Mouse (Mus musculus) R1 (cell line): ENCODE data around the gene Arhgef9.

Experiments
- DNase-seq: peaks from one replicate; pipeline ENCODE4 v3.0.0-alpha.2; 2018; ENCODE audit warnings: low read depth, low spot score

Gene Arhgef9

GRCm38 (mm10) chrX:95196104-95196919, at the start of gene Arhgef9:
Arhgef9 (minus strand) TSS chrX:95196856.
- peak; percentile 39 for DNase-seq

DNA sequence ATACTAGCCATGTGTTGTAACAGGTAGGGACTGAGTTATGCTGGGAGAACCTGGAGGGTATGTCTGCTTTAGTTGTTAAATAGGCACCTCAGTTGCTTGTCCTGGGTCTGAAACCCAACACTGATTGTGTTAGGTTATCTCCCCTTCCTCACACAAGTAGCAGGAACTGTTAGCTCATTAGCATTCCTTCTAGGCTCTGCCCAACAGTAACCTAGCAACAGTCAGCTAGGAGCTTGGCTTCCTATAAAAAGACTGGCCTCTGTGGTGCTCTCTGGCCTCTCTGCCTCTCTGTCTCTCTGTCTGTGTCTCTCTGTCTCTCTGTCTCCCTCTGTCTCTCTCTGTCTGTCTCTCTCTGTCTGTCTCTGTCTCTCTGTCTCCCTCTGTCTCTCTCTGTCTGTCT, 42.2 kb upstream of the Arhgef9 start:
- peak; percentile 19 for DNase-seq

- DNase-seq, result no peak
These were observed 1.1 kb downstream of the Arhgef9 start for GRCm38 (mm10) chrX:95195363-95196103.

DNA sequence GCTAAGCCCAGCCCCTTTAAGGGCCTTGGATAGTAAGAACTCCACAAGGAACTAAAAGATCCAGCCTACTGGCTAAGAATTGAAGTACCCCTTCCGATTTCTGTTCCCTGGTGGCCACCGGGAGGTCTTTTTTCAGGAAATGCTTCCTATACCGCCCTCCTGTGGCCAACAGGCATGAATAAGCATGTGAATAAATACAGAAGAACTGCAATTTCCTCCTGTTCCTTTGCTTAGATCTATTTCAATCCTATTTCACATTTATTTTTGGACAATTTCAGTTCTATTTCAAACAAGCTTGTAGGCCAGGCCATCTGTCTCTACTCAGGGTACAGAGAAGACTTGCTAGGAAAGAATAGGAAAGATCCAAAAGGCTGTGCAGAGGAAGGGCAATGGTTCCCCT, 20.7 kb downstream of the Arhgef9 start:
- peak; percentile 65 for DNase-seq

DNA sequence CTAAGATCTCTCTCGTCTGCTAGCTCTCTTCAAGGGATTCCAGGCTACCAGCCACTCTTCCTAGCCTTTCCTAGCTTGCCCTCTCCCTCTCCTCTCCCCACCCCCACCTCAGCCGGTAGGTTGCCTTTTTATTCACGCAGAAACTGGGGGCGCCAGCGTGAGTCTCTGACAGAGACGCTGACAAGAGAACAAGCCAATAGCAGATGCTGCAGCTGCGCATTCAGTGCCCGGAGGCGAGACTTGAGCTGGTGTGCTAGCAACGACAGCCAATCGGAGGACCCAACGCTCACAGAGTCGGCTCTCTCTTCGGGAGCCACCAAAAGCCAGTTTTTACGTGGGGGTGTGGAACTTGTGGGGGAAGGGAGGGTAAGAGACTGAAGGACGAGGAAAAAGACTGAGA, 30.3 kb downstream of the Arhgef9 start:
- DNase-seq, result peak; percentile 91

- DNase-seq, result peak; percentile 2
These were observed 31.0 kb downstream of the Arhgef9 start for GRCm38 (mm10) chrX:95165671-95166127.

DNA sequence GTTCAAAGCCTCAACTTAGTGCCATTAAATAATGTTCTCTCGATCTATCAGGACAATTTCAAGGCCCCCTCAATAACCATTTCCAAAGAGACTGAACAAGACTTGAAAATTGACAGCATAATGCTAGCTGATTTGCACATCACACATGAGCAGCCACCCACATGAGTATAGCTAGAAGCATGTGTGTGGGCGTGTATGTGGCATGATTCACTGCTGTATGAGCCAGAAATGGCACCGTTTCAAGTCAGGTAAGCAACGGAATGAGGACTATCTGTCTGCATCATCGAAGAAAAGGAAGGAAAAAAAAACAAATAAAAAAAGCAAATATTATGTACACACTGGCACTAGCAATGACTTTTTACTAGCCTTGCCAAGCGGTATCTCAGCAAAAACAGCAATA, 32.5 kb downstream of the Arhgef9 start:
- DNase-seq, result no peak

- no peak for DNase-seq
These were observed 33.2 kb downstream of the Arhgef9 start for GRCm38 (mm10) chrX:95163452-95163851.

GRCm38 (mm10) chrX:95156833-95157386, 39.7 kb downstream of the Arhgef9 start:
- DNase-seq, result no peak

DNA sequence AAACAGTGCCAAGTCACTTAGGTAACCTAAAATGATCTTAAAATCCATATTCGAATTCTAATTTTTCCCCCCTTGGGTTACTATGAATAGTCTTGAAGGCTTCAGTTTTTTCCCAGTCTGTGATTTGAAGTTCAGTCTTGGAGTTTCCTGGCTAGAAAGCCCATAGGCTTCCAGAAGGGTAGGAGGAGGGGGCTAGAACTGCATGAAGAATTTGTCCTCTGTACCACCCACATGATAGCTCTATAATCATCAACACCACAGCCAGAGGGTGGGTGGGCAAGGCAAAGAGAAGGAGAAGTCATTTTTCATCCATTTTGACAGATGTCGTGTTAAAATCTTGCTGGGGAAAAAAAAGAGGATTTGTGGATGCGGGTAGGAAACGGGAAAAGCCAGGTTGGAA, 58.0 kb downstream of the Arhgef9 start:
- no peak for DNase-seq

DNA sequence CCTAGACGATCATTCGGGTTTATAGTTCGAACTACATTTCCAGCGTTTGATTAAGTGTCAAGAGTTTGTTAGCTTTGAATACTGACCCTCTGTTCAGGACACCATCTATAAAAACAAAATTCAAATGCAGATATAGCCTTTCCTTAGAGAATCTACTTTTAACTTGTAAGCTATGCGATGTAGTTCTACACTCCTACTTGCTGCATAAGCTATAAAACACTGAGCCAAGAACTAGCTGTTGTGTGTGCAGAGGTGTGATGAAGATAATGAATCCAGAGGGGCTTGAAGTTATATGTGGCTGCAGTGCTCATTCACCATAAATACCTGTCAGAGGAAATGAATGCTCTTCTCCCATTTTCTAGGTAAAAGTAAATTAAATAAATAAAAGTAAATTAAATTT, 63.2 kb downstream of the Arhgef9 start:
- no peak for DNase-seq

DNA sequence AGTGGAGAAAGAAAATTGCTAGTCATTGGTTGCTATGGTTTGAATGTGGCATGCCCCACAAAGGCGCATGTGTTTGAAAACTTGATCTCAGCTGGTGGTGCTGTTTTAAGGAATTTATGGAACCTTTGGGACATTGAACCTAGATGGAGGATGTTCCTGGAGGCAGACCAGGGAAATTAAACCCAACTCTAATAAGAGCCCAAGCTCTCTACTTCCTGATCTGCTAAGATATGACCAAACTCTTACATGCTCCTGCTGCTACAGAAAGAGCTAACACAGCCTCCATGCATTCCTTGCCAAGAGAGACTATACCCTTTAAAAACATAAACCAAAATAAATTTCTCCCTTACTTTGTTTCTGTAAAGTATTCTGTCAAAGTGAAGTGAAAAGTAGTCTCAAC, 63.7 kb downstream of the Arhgef9 start:
- no peak for DNase-seq

DNA sequence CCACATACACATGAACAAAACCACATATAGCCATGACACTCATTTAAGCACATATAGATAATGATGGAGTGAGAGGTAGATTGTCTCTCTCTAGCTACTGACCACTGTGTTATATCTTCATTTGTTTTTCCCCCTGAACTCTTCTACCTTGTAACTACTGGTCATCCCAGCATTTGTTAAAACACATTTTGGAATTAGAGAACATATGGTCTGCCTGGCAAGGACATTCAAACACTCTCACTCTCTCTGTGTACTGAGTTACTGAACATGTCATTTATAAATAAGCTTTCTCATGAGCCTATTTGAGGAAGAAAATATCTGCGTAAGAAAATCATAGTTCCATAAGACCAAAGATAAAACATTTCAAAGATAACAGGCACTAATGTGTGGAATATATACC, 64.9 kb downstream of the Arhgef9 start:
- DNase-seq, result no peak

DNA sequence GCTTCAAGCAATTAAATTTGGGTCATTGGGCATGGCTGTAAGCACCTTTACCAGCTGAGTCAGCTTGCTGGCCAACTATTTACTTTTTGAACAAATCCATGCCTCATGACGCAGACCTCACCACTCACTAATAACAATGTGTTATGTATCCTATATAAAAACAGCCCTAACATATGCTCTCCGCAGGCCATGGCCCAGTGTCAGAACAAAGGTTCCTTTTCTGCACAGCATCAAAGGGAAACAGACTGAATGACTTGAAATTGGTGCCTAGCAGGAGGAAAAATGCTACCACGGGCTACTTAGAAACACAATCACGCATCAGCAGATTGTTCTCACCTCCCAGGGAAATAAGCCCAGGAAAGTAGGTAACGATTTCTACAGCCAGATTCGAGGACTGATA, 73.2 kb downstream of the Arhgef9 start:
- no peak for DNase-seq

DNA sequence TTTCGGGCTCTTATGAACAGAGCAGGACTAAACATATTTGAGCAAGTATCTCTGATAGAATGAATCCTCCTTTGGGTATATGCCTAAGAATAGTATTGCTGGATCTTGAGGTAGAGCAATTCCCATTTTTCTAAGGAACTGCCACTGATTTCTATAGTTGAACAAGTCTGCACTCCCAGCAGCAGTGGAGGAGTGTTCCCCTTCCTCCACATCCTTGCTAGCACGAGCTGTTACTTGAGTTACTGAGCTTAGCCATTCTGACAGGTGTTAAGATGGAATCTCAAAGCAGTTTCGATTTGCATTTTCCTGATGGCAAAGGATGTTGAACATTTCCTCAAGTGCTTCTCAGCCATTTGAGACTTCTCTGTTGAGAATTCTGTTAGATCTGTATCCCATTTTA, 92.3 kb downstream of the Arhgef9 start:
- no peak for DNase-seq

- DNase-seq, result no peak
These were observed 109.0 kb downstream of the Arhgef9 start for GRCm38 (mm10) chrX:95087674-95088073.

DNA sequence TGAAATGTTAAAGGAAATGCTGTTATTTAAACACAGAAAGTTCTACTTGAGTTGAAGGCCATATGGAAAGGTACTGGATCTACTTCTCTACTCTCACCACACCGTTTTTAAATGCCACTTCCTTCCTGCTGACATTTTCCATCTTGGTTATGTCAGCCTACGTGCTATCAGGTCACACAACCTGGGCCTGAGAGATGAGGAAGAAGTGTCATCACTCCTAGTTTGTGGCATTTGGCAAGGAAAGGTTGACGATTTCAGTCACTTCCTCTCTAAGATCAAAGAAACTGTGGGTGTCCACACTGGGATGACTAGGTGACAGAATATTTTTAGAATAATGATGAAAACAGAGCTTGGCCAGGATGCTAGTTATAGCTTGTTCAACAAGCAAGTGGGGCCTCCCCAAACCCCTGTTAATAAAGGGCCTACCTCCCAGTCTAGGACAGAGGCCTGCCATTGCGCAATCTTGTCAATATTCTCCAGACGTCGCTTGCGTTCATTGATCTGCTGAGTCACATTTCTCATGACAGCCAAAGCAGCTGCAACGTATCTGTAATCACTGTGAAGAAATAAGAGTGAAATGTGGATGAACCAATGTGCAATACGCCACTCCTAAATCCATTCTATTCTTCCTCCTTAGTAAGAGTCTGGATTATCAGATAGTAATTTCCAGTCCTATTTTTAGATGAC, 119.5 kb downstream of the Arhgef9 start:
- DNase-seq, result no peak

DNA sequence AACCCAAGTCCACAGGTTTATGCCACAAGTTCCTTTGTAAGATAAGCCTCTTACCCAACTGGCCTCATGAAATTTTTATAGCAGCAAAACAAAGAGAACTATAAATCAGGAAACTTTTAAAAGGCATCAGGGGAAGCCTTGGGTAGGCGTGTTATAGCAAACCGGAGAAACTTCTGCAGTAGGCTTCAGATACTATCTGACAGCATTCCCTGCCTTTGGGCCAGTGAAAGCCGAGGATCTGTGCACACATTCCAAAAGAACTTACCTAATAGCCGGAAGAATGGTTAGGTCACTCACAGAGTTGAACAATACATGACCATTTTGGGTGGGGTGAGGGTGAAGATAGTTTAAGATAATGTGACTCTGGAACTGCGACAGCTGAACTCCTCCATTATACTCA, 168.7 kb downstream of the Arhgef9 start:
- no peak for DNase-seq

DNA sequence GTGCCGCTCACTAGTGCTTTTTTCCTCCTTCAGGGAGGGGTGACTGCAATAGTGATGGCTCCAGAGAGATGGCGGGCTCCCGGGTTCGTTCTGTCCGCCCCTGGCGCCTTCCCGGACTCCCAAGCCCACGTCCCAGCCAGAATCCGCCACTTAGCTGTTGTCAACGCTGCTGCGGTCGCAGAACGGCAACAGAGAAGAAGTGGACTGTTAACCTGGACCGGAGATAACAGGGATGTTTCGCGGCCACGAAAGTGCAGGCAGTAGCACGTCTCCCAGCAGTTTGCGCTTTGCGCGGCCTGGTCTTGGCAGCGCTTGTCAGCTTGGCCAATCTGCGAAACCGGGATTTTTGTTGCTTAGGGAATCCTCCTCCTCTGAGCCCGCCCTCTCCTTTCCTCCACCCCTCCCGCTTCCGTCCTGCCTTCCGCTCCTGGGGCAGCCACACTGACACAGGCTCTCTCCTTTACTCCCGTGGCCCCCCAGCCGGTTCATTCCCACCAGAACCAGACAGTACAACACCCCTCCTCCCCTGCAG, 170.2 kb downstream of the Arhgef9 start, which contains the start of gene Spin4:
TSS of gene Spin4 (minus strand) at position 322 of the 532 bp plus-strand sequence.
- peak; percentile 87 for DNase-seq

GRCm38 (mm10) chrX:95025779-95026360, 170.8 kb downstream of the Arhgef9 start:
- no peak for DNase-seq

DNA sequence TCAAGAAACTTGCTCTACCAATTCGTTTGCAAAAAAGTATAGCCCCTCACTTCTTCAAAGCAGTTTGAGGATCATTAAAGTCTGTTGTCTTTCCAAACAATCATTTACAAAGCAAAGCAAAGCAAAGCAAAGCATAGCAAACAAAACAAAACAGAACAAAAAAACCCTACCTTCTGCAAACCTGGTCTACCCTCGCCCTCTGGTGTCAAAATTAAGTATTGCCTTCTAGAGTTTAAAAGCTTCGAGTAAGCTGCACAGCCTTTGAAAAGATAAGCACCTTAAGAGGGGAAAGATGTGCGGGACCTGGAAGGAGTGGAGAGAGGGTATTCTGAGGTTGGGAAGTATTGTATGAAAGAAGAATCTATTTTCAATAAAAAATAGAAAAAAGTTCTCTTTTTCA, 184.6 kb downstream of the Arhgef9 start:
- DNase-seq, result peak; percentile 34
